Mouse (Mus musculus): ENCODE results near the gene AC109138.7. TPM values are rescaled to one million over a fixed set of nuclear protein-coding genes. Genes with fewer than 3 reads are reported as not detected.

Gene AC109138.7
- total and polyA plus RNA-seq, 2 experiments = not detected

- 75% methylated on average over 6 of the region's 6 CpGs for WGBS
- H3K9ac ChIP-seq (ENCODE audit: low read depth, low read length) = no peak overlapping the region
- no peak for TF ChIP-seq POLR2A (IDR thresholded peaks at IDR 0.05; ENCODE audit: extremely low read depth, insufficient read depth, low read length)
- no peak for TF ChIP-seq CTCF (IDR thresholded peaks at IDR 0.05; ENCODE audit: low read depth, low read length)
Observed at GRCm38 (mm10) chr19:4262756-4263155, 48.6 kb downstream of the AC109138.7 start.

GRCm38 (mm10) chr19:4263702-4264101, 49.5 kb downstream of the AC109138.7 start:
- Histone ChIP-seq H3K27me3 (ENCODE audit: control insufficient read depth, insufficient read depth, low read length) (no peaks in the 10 kb centered on the region), H3K36me3 (ENCODE audit: control insufficient read depth, insufficient read depth, low read length) (no peaks in the 10 kb centered on the region), H3K79me2 (ENCODE audit: control insufficient read depth, insufficient read depth, low read length) (no peaks in the 10 kb centered on the region), H3K27ac (replicated peaks; ENCODE audit: insufficient read depth, low read depth, low read length) (no peak overlapping the region), H3K9ac (ENCODE audit: low read depth, low read length) (no peak overlapping the region), H3K4me3 (ENCODE audit: insufficient read depth, low read depth, low read length) (no peak overlapping the region), H3K4me1 (ENCODE audit: control insufficient read depth, insufficient read depth, low read length) (peaks cover 5% of the 10 kb centered on the region)
- no peak for DNase-seq (ENCODE audit: extremely low read depth, low read depth, low spot score)
- 95% methylated on average over 14 of the region's 14 CpGs for WGBS
- TF ChIP-seq POLR2A (IDR thresholded peaks at IDR 0.05; ENCODE audit: extremely low read depth, insufficient read depth, low read length) (no peak), CTCF (IDR thresholded peaks at IDR 0.05; ENCODE audit: low read depth, low read length) (no peak)

More at GRCm38 (mm10) chr19:4262756-4263155, 48.6 kb downstream of the AC109138.7 start:
- no peak for DNase-seq (ENCODE audit: extremely low read depth, low read depth, low spot score)
- H3K4me3 ChIP-seq (ENCODE audit: insufficient read depth, low read depth, low read length) = no peak overlapping the region
- no peaks in the 10 kb centered on the region; the same call in 1 of the 2 replicates for H3K4me1 ChIP-seq (ENCODE audit: control insufficient read depth, insufficient read depth, low read length)
- no peak overlapping the region for H3K27ac ChIP-seq (replicated peaks; ENCODE audit: insufficient read depth, low read depth, low read length)
- H3K27me3 ChIP-seq (ENCODE audit: control insufficient read depth, insufficient read depth, low read length) = no peaks in the 10 kb centered on the region
- no peaks in the 10 kb centered on the region for H3K36me3 ChIP-seq (ENCODE audit: control insufficient read depth, insufficient read depth, low read length)
- no peaks in the 10 kb centered on the region for H3K79me2 ChIP-seq (ENCODE audit: control insufficient read depth, insufficient read depth, low read length)

GRCm38 (mm10) chr19:4264171-4264780, 50.1 kb downstream of the AC109138.7 start:
- Histone ChIP-seq H3K27ac (replicated peaks; ENCODE audit: insufficient read depth, low read depth, low read length) (no peak overlapping the region), H3K4me1 (ENCODE audit: control insufficient read depth, insufficient read depth, low read length) (peaks cover 5% of the 10 kb centered on the region), H3K9ac (ENCODE audit: low read depth, low read length) (no peak overlapping the region), H3K4me3 (ENCODE audit: insufficient read depth, low read depth, low read length) (no peak overlapping the region), H3K36me3 (ENCODE audit: control insufficient read depth, insufficient read depth, low read length) (no peaks in the 10 kb centered on the region), H3K27me3 (ENCODE audit: control insufficient read depth, insufficient read depth, low read length) (no peaks in the 10 kb centered on the region), H3K79me2 (ENCODE audit: control insufficient read depth, insufficient read depth, low read length) (no peaks in the 10 kb centered on the region)
- no peak for DNase-seq (ENCODE audit: extremely low read depth, low read depth, low spot score)
- WGBS = 97% methylated on average over 6 of the region's 6 CpGs
- TF ChIP-seq CTCF (IDR thresholded peaks at IDR 0.05; ENCODE audit: low read depth, low read length) = no peak
- no peak for TF ChIP-seq POLR2A (IDR thresholded peaks at IDR 0.05; ENCODE audit: extremely low read depth, insufficient read depth, low read length)

- Histone ChIP-seq H3K9ac (ENCODE audit: low read depth, low read length) (no peak overlapping the region), H3K79me2 (ENCODE audit: control insufficient read depth, insufficient read depth, low read length) (no peaks in the 10 kb centered on the region), H3K4me1 (ENCODE audit: control insufficient read depth, insufficient read depth, low read length) (peaks cover 5% of the 10 kb centered on the region), H3K36me3 (ENCODE audit: control insufficient read depth, insufficient read depth, low read length) (no peaks in the 10 kb centered on the region), H3K27me3 (ENCODE audit: control insufficient read depth, insufficient read depth, low read length) (no peaks in the 10 kb centered on the region), H3K27ac (replicated peaks; ENCODE audit: insufficient read depth, low read depth, low read length) (no peak overlapping the region), H3K4me3 (ENCODE audit: insufficient read depth, low read depth, low read length) (no peak overlapping the region)
- 80% methylated on average over 4 of the region's 4 CpGs for WGBS
- TF ChIP-seq POLR2A (IDR thresholded peaks at IDR 0.05; ENCODE audit: extremely low read depth, insufficient read depth, low read length) (no peak), CTCF (IDR thresholded peaks at IDR 0.05; ENCODE audit: low read depth, low read length) (no peak)
- DNase-seq (ENCODE audit: extremely low read depth, low read depth, low spot score) = no peak
Observed at GRCm38 (mm10) chr19:4265956-4266355, 51.8 kb downstream of the AC109138.7 start.

GRCm38 (mm10) chr19:4268566-4269361, 54.6 kb downstream of the AC109138.7 start, which contains the start of gene Ssh3:
Gene Ssh3, minus strand, starts transcription at chr19:4269180.
- Histone ChIP-seq H3K79me2 (ENCODE audit: control insufficient read depth, insufficient read depth, low read length) (no peaks in the 10 kb centered on the region), H3K4me3 (ENCODE audit: insufficient read depth, low read depth, low read length) (peak within 1 kb of the TSS; percentile 78), H3K9ac (ENCODE audit: low read depth, low read length) (peak within 1 kb of the TSS; percentile 67), H3K27me3 (ENCODE audit: control insufficient read depth, insufficient read depth, low read length) (no peaks in the 10 kb centered on the region), H3K36me3 (ENCODE audit: control insufficient read depth, insufficient read depth, low read length) (no peaks in the 10 kb centered on the region), H3K27ac (replicated peaks; ENCODE audit: insufficient read depth, low read depth, low read length) (no peak within 1 kb of the TSS), H3K4me1 (ENCODE audit: control insufficient read depth, insufficient read depth, low read length) (peaks cover 5% of the 10 kb centered on the region)
- TF ChIP-seq CTCF (IDR thresholded peaks at IDR 0.05; ENCODE audit: low read depth, low read length) (no peak), POLR2A (IDR thresholded peaks at IDR 0.05; ENCODE audit: extremely low read depth, insufficient read depth, low read length) (no peak)
- 12% methylated on average over 46 of the region's 46 CpGs for WGBS
- peak; percentile 80 for DNase-seq (ENCODE audit: extremely low read depth, low read depth, low spot score)
